Mouse (Mus musculus) erythroblast, embryonic 14.5 days (primary cell): Measurements from ENCODE around the gene Epb41l2. TPM values are rescaled to one million over a fixed set of nuclear protein-coding genes. Genes with fewer than 3 reads are reported as not detected.

Experiments used
- H3K27me3 ChIP-seq: 2 replicates; pipeline ENCODE4 v1.6.1; 2012; ENCODE audit warnings: inconsistent platforms; ENCODE audit not compliant: control insufficient read depth
- H3K36me3 ChIP-seq: 2 replicates; pipeline ENCODE4 v1.6.1; 2012; ENCODE audit warnings: mild to moderate bottlenecking, inconsistent platforms; ENCODE audit not compliant: control insufficient read depth
- H3K4me1 ChIP-seq: 2 replicates; pipeline ENCODE4 v1.6.1; 2012; ENCODE audit warnings: inconsistent platforms; ENCODE audit not compliant: control insufficient read depth
- H3K4me3 ChIP-seq: replicated peaks from 2 replicates; pipeline ENCODE3; 2012; ENCODE audit warnings: moderate library complexity, mild to moderate bottlenecking, inconsistent platforms
- H3K9me3 ChIP-seq: 2 replicates; pipeline ENCODE4 v1.6.1; 2012; ENCODE audit warnings: low read length, inconsistent platforms, mixed read lengths; ENCODE audit not compliant: control insufficient read depth
- GATA1 ChIP-seq: IDR thresholded peaks from 2 replicates; pipeline ENCODE4 v1.6.1; 2012; ENCODE audit warnings: low read length, inconsistent platforms, mixed read lengths
- TAL1 ChIP-seq: IDR thresholded peaks from 3 replicates; pipeline ENCODE4 v1.6.1; 2012; ENCODE audit warnings: low read length, inconsistent platforms, mixed read lengths
- polyA plus RNA-seq: library from polyadenylated mRNA; stranded (reverse); fragments of >175 nt; gene quantifications from 2 replicates; pipeline ENCODE4 v1.2.3, GENCODE M21; 2012

Gene Epb41l2
- polyA plus RNA-seq, 1 experiment = 0.48 TPM

DNA sequence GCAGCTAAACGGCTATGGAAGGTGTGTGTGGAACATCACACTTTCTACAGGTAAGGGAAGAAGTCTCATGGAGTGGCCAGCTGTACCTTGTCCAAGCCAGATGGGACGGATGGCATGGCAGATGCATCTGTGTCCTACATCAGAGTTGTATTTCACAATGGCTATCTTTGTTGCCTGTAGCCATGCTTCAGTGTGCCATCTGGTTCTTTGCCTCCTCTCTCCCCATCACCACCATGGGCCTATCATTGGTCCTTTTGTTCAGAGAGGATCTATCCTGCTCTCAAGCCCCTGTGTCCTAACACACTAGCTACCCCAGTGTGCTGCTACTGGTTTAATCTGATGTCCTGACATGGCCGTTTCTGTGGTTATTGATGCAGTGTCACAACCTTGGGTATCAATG lies 120.1 kb downstream of the Epb41l2 start:
- peaks cover 5% of the 10 kb centered on the region for H3K9me3 ChIP-seq
- TF ChIP-seq TAL1 (no peak), GATA1 (no peak)
- H3K36me3 ChIP-seq = peaks cover 3% of the 10 kb centered on the region; the same call in 1 of the 2 replicates
- no peak overlapping the region for H3K4me3 ChIP-seq
- H3K27me3 ChIP-seq = no peaks in the 10 kb centered on the region
- no peaks in the 10 kb centered on the region for H3K4me1 ChIP-seq

DNA sequence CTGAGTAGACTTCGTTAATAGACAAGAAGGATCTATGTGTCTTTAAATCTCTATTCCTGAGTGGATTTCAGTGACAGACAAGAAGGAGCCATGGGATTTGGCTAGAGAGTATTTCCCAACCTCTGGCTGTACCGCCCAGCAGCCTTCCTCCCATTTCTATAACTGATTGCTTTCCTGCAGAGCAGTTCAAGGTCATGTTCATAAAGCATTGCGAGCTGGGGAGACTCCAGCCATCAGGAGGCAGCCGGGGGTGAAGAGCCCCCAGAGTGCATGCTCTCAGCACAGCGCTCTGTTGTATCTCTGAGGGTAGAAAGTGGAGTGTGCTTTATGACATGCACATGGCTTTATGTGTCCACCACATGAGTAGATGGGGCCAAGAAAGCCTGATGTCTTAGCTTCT lies 123.2 kb downstream of the Epb41l2 start:
- no peaks in the 10 kb centered on the region for H3K9me3 ChIP-seq
- H3K4me3 ChIP-seq = no peak overlapping the region
- TF ChIP-seq TAL1 (no peak), GATA1 (no peak)
- peaks cover 3% of the 10 kb centered on the region; the same call in 1 of the 2 replicates for H3K36me3 ChIP-seq
- no peaks in the 10 kb centered on the region for H3K27me3 ChIP-seq
- H3K4me1 ChIP-seq = no peaks in the 10 kb centered on the region

DNA sequence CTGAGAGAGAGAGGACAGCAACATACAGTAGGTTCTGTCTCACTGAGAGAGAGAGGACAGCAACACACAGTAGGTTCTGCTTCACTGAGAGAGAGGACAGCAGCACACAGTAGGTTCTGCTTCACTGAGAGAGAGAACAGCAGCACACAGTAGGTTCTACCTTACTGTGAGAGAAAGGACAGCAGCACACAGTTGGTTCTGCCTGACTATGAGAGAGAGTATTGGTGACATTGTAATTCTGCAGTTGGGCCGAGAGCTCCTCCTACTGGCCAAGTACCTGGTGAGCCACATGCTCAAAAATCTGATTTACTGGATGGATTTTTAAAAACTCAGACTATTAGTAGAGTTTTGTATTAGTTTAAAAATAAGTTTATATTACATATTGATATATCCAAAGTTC lies 128.9 kb downstream of the Epb41l2 start:
- H3K9me3 ChIP-seq = no peaks in the 10 kb centered on the region
- no peak for TF ChIP-seq TAL1
- TF ChIP-seq GATA1 = no peak
- H3K4me1 ChIP-seq = no peaks in the 10 kb centered on the region
- H3K36me3 ChIP-seq = no peaks in the 10 kb centered on the region
- H3K27me3 ChIP-seq = no peaks in the 10 kb centered on the region
- no peak overlapping the region for H3K4me3 ChIP-seq

DNA sequence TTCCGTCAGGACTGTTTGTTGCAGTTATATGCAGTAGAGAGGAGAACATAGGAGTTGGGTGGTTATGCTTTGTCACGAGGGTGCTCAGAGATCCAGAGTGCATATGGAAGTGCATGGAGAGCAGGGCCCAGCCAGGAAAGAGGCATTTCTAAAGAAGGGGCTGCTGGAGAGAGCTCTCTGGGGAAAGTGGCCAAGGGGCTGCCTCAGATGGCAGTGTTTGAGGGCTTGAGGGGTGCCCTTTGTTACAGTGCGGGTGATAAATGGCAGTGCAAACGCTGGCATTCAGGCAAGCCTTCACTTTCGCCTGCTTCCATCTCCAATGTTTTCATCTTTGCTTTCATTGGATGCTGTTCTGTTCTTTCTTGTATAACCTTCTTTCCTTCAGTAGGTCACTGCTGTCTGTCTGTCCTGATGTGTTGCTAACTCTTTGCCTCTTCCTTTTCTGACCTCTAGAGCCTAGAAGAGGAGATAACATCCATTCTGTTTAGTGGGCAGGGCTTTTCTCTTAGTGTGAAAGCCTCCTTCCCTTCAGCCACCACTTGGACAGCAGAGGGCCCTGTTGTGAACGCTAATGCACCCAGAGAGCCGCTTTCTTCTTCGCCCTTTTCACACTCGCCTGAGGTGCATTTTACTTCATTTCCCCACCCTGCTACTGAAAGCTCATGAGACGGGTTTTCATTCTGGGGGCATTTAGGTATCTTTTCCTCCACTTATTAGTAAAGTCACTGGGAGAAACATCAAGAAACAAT lies 139.9 kb downstream of the Epb41l2 start:
- Histone ChIP-seq H3K4me3 (no peak overlapping the region), H3K27me3 (no peaks in the 10 kb centered on the region), H3K9me3 (no peaks in the 10 kb centered on the region), H3K36me3 (no peaks in the 10 kb centered on the region; the same call in 1 of the 2 replicates), H3K4me1 (no peaks in the 10 kb centered on the region)
- TF ChIP-seq TAL1 = no peak
- no peak for TF ChIP-seq GATA1

DNA sequence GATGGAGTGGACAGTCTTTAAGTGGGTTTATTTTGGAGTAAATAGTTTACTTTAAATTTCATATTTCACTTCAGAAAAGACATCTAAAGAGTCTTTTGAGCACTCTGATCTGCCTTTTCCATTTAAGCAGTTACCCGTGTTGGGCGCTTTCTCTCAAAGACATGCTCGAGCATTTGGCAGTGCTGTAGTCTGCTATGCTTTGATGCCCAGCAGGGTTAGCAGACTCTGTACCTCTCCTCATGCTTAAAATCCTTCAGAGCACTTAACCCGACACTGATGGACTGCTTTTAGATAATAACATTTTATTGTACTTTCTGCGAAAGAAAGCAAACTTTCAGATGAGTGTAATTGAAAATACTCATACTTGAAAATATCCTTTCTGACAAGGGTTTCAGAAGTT lies 143.7 kb downstream of the Epb41l2 start:
- no peaks in the 10 kb centered on the region; the same call in 1 of the 2 replicates for H3K36me3 ChIP-seq
- no peaks in the 10 kb centered on the region for H3K27me3 ChIP-seq
- no peak overlapping the region for H3K4me3 ChIP-seq
- no peaks in the 10 kb centered on the region for H3K4me1 ChIP-seq
- H3K9me3 ChIP-seq = no peaks in the 10 kb centered on the region
- TF ChIP-seq GATA1 (no peak), TAL1 (no peak)

DNA sequence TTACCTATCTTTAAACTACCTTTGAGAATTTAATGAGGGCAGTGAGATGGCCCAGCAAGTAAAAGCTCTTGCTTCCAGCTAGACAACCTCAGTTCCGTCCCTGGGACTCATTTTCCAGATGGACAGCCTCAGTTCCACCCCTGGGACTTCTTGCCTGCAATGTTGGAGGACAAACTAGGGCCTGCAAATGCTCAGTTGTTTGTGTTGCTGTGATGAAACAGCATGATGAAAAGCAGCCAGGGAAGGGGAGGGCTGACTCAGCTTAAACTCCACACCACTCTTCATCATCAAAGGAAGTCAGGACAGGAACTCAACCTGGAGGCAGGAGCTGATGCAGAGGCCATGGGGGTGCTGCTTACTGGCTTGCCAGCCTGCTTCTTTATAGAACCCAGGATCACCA lies 154.2 kb downstream of the Epb41l2 start:
- H3K4me1 ChIP-seq = no peaks in the 10 kb centered on the region
- H3K9me3 ChIP-seq = no peaks in the 10 kb centered on the region

DNA sequence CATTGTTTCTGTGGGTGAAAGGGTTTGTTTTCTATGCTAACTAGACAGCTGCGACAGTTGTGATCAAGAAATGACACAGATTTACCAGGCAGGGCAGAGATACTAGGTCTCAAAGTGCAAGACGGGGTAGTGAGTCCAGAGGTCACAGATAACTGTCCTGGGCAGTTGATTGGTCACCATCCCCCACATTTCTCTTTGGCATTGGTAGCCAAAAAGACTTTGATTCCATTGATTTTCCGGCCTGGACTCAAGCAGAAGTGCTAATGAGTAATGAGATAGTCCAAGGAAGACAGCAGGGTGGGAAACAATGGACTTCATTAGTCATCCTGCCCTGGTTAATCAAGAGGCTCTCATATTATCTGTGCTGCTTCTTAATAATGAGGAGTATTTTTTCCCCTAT lies 160.4 kb downstream of the Epb41l2 start:
- Histone ChIP-seq H3K9me3 (no peaks in the 10 kb centered on the region), H3K4me3 (no peak overlapping the region), H3K27me3 (no peaks in the 10 kb centered on the region), H3K36me3 (peaks cover 2% of the 10 kb centered on the region; the same call in 1 of the 2 replicates), H3K4me1 (no peaks in the 10 kb centered on the region)
- no peak for TF ChIP-seq GATA1
- TF ChIP-seq TAL1 = no peak

More for the DNA sequence above, 154.2 kb downstream of the Epb41l2 start:
- Histone ChIP-seq H3K4me3 (no peak overlapping the region), H3K27me3 (no peaks in the 10 kb centered on the region), H3K36me3 (peaks cover 2% of the 10 kb centered on the region; the same call in 1 of the 2 replicates)
- no peak for TF ChIP-seq GATA1
- TF ChIP-seq TAL1 = no peak

DNA sequence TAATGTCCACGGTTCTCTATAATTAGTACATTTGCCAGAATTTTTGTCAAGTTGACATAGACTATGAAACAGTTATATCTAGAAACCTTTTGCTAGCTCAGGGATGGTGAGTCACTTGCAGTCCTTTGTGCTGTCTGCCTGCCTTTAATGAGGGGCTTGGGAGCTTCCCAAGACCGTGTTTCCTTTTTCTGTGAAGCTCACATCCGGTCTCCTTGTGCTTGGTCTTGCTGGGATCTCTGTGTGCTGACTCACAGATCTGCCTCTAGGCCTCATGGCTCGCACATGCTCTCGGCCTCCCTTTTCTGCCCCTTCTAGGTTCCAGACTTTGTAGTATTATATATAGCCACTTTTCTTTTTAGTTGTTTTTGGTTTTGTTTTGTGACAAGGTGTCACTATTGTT lies 160.8 kb downstream of the Epb41l2 start:
- no peaks in the 10 kb centered on the region for H3K27me3 ChIP-seq
- H3K9me3 ChIP-seq = no peaks in the 10 kb centered on the region
- H3K4me1 ChIP-seq = no peaks in the 10 kb centered on the region
- H3K4me3 ChIP-seq = no peak overlapping the region
- TF ChIP-seq TAL1 (no peak), GATA1 (no peak)
- peaks cover 2% of the 10 kb centered on the region; the same call in 1 of the 2 replicates for H3K36me3 ChIP-seq

DNA sequence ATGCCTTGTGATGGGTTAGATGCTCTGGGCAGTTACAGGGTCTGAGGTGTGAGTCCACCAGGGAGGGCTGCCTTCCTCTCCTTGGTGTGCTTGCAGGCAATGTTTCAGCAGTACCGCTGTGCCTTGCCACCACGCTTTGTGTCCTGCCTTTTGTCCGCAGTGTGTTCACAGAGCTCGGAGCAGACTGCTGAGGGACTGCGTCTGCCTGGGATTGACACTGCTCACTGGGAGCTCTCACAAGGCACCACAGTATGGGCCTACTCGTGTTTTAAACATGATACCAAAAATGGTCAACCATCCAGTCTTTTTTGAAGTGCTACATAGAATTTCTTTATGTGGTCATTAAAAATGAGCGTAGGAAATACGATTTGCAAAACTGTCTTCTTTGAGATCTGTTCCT lies 164.1 kb downstream of the Epb41l2 start:
- H3K4me1 ChIP-seq = no peaks in the 10 kb centered on the region
- no peaks in the 10 kb centered on the region for H3K9me3 ChIP-seq
- H3K36me3 ChIP-seq = peaks cover 2% of the 10 kb centered on the region; the same call in 1 of the 2 replicates
- H3K4me3 ChIP-seq = no peak overlapping the region
- TF ChIP-seq TAL1 (no peak), GATA1 (no peak)
- H3K27me3 ChIP-seq = no peaks in the 10 kb centered on the region
